Mouse (Mus musculus) urinary bladder, postnatal 10 days (tissue): ENCODE measurements around the gene Pdia6.

Experiments
- DNase-seq: peaks from one replicate; pipeline ENCODE4 v3.0.0; 2022; ENCODE audit warnings: low spot score

The Pdia6 gene

DNA sequence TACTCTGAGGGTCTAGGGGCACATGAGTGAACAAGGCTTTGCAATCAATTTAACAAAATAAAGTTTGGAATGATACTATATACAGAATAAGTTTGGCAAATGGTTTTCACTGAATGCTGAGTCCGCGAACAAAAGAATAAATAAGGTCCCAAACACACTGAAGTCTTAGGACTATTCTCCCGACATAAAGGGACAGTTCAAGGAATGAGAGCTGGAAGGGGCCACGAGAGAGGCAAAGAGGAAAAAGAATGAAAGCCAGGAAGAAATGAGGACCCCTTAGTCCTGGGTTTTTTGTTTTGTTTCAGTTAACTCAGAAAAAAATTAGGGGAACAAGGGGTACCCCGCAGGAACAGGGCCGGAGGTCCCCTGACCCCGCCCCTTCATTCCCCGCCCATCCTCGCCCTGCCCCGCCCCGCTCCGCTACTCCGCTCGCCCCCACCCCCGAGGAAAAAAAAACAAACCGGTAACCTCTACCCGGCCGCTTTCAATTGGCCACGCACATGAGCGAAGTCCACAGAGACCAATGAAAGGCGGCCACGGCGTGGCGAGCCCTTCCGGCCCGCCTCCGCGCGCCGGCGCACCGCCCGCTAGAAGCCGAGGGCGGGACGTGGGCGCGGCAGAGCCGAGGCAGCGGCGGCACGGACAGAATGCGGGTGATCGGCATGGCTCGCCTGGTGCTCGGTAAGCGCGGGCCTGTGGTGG, at the start of gene Pdia6:
TSS of gene Pdia6 (plus strand) at position 575 of the 702 bp plus-strand sequence.
- peak; percentile 68 for DNase-seq

- no peak for DNase-seq
These were observed 48.0 kb upstream of the Pdia6 start for GRCm38 (mm10) chr12:17218390-17218789.

DNA sequence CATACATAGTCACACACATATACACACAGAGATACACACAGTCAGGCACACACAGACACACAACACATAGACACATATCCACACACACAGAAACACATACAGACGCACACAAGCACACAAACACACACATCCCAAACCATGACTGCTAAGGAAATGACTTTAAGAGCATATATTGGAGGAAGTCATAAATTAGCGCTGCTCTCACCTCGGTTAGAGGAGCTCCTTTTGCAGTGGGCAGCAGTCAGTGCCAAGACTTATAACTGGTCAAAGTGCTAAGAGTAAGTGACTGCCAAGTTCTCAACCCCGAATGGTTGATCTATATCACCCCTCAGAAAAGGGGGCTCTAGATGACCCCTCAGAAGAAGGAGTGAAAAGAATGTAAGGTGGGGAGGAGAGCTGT, 47.2 kb upstream of the Pdia6 start:
- DNase-seq: no peak

GRCm38 (mm10) chr12:17220631-17221030, 45.7 kb upstream of the Pdia6 start:
- no peak for DNase-seq

GRCm38 (mm10) chr12:17221891-17222428, 44.4 kb upstream of the Pdia6 start:
- no peak for DNase-seq

DNA sequence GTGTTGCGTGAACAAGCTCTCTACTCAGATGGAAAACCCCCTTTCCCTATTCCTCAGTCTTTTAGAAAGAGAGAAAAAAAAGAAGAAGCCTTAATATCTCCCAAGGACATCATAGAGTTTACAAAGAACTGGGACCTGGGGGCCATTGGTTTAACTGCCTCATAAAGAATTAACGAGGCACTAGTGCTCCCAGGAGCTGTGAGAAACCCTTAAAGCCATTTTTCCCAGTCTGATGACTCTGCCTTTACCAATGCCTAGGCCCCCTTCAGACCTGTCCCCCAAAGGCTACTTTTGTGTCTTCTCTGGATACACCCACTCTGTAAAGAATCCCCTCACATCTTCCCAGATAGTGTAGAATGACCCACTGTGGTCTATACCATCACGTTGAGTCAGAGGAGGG, 43.3 kb upstream of the Pdia6 start:
- no peak for DNase-seq

DNA sequence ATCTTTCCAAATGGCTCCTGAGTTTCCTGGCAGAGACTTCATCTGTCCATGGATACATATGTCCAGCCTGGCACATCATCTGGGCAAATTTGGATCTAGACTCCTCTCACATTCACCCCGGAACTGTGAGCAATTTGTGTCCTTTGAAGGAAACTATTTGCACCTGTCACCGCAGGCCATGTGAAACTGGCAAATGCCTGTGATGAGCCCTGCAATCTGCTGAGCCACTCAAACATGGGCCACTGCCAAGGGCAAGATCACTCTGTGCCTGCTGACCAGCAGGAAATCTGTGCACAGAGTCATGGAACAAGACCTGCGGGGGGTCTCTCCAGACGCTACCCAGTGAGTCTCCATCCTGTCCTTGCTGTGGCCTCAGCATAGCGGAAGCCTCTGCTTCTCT, 41.3 kb upstream of the Pdia6 start:
- DNase-seq: no peak

- DNase-seq: no peak
These were observed 38.4 kb upstream of the Pdia6 start for GRCm38 (mm10) chr12:17227903-17228302.

DNA sequence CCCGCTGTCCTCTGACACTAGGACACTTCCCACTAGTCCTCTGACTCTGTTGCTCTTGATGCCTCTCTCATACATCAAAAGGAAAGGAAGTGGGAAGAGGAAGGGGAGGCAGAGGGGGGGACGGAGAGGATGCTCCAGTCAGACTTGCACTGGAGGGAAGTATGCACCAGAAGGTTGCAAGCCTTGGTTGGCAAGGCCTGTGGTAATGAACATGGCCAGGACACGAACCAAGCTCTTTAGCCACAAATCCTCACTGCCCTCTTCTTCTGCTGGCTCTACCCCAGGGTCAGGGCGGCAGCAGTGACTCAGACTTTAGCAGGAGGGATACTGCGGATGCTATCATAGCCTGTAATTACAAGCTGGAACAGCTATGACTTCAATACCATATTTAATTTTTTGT, 35.8 kb upstream of the Pdia6 start:
- no peak for DNase-seq

GRCm38 (mm10) chr12:17231513-17231912, 34.8 kb upstream of the Pdia6 start:
- no peak for DNase-seq

GRCm38 (mm10) chr12:17235535-17236313, 30.6 kb upstream of the Pdia6 start:
- no peak for DNase-seq

- no peak for DNase-seq
These were observed 27.5 kb upstream of the Pdia6 start for GRCm38 (mm10) chr12:17238588-17239427.

DNA sequence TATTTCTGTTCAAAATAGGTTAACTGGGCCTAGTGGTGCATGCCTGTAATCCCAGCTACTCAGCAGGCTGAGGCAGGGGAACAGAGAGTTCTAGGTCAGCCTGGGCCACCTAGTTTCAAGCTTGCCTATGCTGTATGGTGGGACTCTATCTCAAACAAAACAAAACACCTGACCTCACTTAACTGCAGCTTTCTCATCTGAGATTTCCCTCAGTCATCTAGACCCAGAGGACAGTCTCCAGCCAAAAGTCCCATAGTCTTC, 27.0 kb upstream of the Pdia6 start:
- DNase-seq: no peak

DNA sequence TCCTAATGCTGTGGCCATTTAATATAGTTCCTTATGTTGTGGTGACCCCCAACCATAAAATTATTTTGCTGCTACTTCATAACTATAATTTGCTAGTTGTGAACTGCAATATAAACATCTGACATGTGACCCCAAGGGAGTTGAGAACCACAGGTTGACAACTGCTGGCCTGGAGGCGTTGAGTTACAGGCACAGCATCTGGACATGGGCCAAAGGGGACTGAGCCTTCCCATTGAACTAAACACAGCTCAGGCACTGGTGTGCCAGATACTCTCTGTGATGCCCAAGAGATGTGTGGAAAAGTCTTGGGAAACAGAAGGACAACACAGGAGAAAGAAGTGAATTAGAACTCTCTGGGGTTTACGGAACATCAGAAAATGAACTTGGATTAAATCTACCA, 25.3 kb upstream of the Pdia6 start:
- no peak for DNase-seq

- no peak for DNase-seq
These were observed 24.7 kb upstream of the Pdia6 start for GRCm38 (mm10) chr12:17241614-17242013.

DNA sequence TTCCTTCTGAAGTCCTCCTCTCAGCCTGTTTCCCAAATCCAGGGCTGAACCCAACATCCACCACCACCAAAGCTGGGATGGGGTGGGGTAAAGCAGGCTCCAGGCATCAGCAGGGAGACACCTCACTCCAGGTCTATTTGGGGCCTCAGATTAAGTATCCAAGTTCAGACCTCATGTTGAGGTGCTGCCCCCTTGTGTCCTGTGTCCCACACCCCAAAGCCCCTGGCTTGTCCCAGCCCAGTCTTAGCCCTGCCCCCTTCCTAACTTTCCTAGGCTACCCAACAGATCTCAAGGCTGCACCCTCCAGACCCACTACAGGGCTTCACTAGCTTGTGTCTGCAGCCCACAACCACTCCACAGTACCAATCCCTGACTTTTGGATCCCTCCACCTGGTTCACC, 24.3 kb upstream of the Pdia6 start:
- DNase-seq: no peak

GRCm38 (mm10) chr12:17250962-17251361, 15.4 kb upstream of the Pdia6 start:
- no peak for DNase-seq

DNA sequence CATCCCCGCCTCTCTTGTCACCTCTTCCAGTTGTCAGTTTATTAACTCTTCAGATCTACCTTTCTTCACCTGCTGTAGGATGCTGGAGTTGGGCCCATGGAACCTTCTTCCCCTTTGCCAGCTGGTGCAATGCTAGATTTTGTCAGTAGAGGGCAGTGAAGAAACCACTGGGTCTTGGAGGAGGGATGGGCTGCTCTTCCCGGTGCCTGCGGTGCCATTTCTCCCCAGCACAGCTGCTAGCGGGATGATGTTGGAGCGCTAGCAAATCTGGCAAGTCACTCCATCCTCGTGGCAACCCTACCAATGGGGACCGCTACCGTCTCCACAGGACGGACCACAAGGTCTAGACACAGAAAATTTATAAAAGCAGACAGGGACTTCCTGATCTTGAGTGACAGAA, 13.3 kb upstream of the Pdia6 start:
- DNase-seq: no peak

DNA sequence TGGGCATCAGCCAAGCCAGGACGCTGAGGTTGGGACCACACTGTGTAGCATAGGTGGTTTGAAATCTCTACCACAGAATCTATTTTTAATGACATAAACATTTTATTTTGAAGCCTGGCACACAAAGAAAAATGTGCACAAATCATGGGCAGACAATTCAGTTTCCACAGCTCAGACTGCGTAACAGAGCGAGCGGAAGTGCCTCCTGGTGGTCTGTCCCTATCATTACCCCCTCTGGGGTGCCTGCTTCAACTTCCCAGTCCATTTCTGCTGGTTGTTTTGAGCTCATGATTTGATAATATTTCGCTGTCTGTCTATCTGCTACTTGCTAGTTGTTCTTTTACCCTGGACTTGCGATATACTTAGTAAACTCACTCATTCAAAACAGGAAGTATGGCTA, 10.7 kb upstream of the Pdia6 start:
- no peak for DNase-seq

GRCm38 (mm10) chr12:17256905-17257304, 9.4 kb upstream of the Pdia6 start:
- no peak for DNase-seq

DNA sequence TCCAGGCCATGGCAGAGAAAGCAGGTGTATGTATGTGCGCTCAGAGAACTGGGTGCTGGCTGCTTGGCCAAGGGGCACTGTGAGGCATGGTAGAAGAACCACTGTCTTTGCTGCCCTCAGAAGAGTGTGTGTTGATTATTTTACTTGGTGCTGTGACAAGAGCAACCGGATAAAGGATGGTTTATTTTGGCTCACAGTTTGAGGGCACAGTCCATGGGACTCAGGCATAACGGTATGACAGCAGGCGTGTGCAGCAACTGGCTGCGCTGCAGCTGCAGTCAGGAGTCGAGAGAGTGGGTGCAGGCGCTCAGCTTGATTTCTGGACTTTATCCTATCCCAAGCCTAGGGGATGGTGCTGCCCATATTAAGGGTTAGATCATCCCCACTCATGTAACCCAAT, 7.9 kb upstream of the Pdia6 start:
- no peak for DNase-seq

DNA sequence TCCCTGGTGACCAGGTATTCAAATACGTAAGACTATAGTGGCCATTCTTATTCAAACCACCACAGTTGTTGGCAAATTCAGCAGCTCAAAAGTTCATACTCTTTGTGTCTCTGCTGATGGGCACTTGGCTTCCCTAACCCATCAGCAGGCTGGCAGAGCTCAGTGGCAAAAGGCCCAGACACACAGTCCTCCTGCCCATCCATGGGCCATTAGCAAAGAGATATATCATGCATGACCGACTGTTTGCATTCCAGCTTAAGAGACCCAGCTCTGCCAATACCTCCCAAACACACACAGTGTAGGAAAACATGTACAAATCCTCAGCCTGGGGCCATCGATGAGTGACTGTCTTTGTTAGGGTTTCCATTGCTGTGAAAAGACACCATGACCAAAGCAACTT, 5.3 kb upstream of the Pdia6 start:
- no peak for DNase-seq

DNA sequence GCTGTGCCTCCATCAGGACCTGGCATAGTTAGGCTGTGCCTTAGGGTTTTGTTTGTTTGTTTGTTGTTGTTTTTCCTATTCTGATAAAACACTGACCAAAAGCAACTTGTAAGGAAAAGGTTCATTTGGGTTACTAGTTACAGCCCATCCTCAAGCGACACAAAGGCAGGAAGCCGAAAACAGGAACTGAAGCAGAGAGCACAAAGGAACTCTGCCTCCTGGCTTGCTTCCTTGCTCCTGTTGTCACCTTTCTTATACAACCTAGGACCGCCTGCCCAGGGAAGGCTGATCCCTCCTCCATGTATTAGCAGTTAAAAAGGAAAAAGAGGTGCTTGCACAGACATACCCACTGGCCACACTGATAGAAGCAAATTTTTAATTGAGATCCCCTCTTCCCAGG, 2.5 kb upstream of the Pdia6 start:
- DNase-seq: no peak
